Mouse (Mus musculus) E14TG2a.4 (cell line): ENCODE data around the gene Tmem106c.

Experiments
- CTCF ChIP-seq: conservative IDR thresholded peaks from 2 replicates; pipeline ENCODE4 v1.5.1; 2014; ENCODE audit warnings: low read length
- NANOG ChIP-seq: IDR thresholded peaks from 2 replicates; pipeline ENCODE4 v1.6.1; 2014; ENCODE audit warnings: borderline replicate concordance, low read length, mixed read lengths
- POU5F1 ChIP-seq: IDR thresholded peaks from 2 replicates; pipeline ENCODE4 v1.6.1; 2014; ENCODE audit warnings: low read length, borderline replicate concordance

DNA sequence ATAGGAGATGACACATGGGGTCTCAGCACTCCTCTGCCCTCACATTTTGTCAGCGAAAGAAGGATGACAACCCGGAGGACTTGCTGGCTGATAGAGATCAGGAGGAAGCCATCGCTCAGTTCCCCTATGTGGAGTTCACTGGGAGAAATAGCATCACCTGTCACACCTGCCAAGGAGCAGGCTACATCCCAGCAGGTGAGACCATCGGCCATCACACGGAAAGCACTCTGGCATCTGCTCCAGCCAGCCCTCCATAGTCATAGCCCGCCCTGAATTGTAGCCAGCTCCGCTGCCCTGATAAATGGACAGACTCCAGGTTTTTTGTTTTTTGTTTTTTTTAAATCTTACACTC is 812 bp downstream of the Tmem106c start:
- TF ChIP-seq CTCF (no peak), POU5F1 (no peak), NANOG (no peak)
